Mouse (Mus musculus) liver, adult 2 months (tissue): ENCODE results near the gene Gm28230.

ENCODE experiments used
- CTCF ChIP-seq: fragments of 200-500 bp; IDR thresholded peaks from 2 replicates; pipeline ENCODE4 v1.5.1; 2011; ENCODE audit warnings: low read depth, low read length, control low read depth
- POLR2A ChIP-seq: fragments of 200-500 bp; IDR thresholded peaks from 2 replicates; pipeline ENCODE4 v1.6.1; 2011; ENCODE audit warnings: low read length, control low read depth; ENCODE audit not compliant: insufficient read depth; ENCODE audit errors: extremely low read depth

- TF ChIP-seq CTCF (no peak), POLR2A (no peak)
Measured at GRCm38 (mm10) chr2:74689574-74690337, 36.8 kb upstream of the Gm28230 start.
